Mouse (Mus musculus): ENCODE data around the gene Elp4.

DNA sequence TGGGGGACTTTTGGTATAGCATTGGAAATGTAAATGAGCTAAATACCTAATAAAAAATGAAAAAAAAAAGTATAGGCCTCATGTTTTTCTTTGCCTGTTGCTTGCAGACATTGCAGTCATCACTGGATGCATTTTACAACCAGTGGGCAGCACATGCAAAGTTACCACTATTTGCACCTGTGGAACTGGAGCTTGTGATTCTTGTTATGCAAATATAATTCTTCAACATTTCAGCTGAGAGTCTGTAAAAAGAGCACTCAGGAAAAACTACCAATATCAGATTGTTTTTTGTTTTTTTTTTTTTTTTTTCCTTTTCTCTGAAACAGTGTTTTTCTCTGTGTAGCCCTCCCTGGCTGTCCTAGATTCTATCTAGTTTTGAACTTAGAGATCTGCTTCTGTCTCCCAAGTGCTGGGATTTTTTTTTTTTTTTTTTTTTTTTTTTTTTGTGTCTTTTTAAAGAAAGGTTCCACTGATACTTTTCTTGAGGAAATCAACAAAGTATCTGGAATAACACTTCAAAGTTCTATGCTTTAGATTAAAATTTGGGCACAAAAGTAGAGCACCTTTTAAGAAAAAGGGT lies 52.6 kb downstream of the Elp4 start:
- TF ChIP-seq POLR2A (IDR thresholded peaks at IDR 0.05; ENCODE audit: insufficient read depth, low read depth, low read length): no peak
- no peak for TF ChIP-seq CTCF (IDR thresholded peaks at IDR 0.05; ENCODE audit: insufficient read depth, low read depth, low read length)
